Mouse (Mus musculus): ENCODE data around the gene Khnyn. TPM values are rescaled to one million over a fixed set of nuclear protein-coding genes. Genes with fewer than 3 reads are reported as not detected.
A peak's percentile ranks its signal among the peaks of the same experiment; 100 is the strongest.

The Khnyn gene
- polyA plus RNA-seq, 1 experiment from 2014 or later = 5.1 TPM

- H3K4me2 ChIP-seq (replicated peaks; ENCODE audit: low read depth) = no peak overlapping the region
- 25% methylated on average over 7 of the region's 7 CpGs for WGBS
- no peaks in the 10 kb centered on the region for H3K36me3 ChIP-seq (ENCODE audit: control insufficient read depth, insufficient read depth)
- H3K27ac ChIP-seq (ENCODE audit: low read depth, low read length) = no peak overlapping the region
- no peak for ATAC-seq
- H3K9ac ChIP-seq (ENCODE audit: low read depth, low read length) = no peak overlapping the region
- no peaks in the 10 kb centered on the region for H3K27me3 ChIP-seq (replicated peaks; ENCODE audit: control insufficient read depth, insufficient read depth, low read length)
- H3K9me3 ChIP-seq (ENCODE audit: control insufficient read depth) = no peaks in the 10 kb centered on the region
- H3K4me3 ChIP-seq (ENCODE audit: low read depth, low read length) = no peak overlapping the region
- TF ChIP-seq CTCF (IDR thresholded peaks at IDR 0.05; ENCODE audit: low read depth) = no peak
- H3K4me1 ChIP-seq (replicated peaks; ENCODE audit: control insufficient read depth, insufficient read depth, low read length) = peaks cover 8% of the 10 kb centered on the region; the same call in 1 of the 2 replicates
These were observed 6.3 kb upstream of the Khnyn start for GRCm38 (mm10) chr14:55878316-55878940.

- H3K4me1 ChIP-seq (replicated peaks; ENCODE audit: control insufficient read depth, insufficient read depth, low read length) = peaks cover 8% of the 10 kb centered on the region; the same call in 1 of the 2 replicates
- no peak for ATAC-seq
- H3K9me3 ChIP-seq (ENCODE audit: control insufficient read depth) = no peaks in the 10 kb centered on the region
- no peaks in the 10 kb centered on the region for H3K36me3 ChIP-seq (ENCODE audit: control insufficient read depth, insufficient read depth)
- H3K4me3 ChIP-seq (ENCODE audit: low read depth, low read length) = no peak overlapping the region
- WGBS = 37% methylated on average over 1 of the region's 1 CpGs
- TF ChIP-seq CTCF (IDR thresholded peaks at IDR 0.05; ENCODE audit: low read depth) = peak; percentile 96
- H3K9ac ChIP-seq (ENCODE audit: low read depth, low read length) = no peak overlapping the region
- H3K27me3 ChIP-seq (replicated peaks; ENCODE audit: control insufficient read depth, insufficient read depth, low read length) = no peaks in the 10 kb centered on the region
- H3K27ac ChIP-seq (ENCODE audit: low read depth, low read length) = no peak overlapping the region
- H3K4me2 ChIP-seq (replicated peaks; ENCODE audit: low read depth) = no peak overlapping the region
These were observed 5.1 kb upstream of the Khnyn start for GRCm38 (mm10) chr14:55879623-55880022.

GRCm38 (mm10) chr14:55880982-55881381, 3.8 kb upstream of the Khnyn start:
- Histone ChIP-seq H3K27me3 (replicated peaks; ENCODE audit: control insufficient read depth, insufficient read depth, low read length) (no peaks in the 10 kb centered on the region), H3K9me3 (ENCODE audit: control insufficient read depth) (no peaks in the 10 kb centered on the region), H3K4me3 (ENCODE audit: low read depth, low read length) (no peak overlapping the region), H3K9ac (ENCODE audit: low read depth, low read length) (no peak overlapping the region), H3K4me1 (replicated peaks; ENCODE audit: control insufficient read depth, insufficient read depth, low read length) (peaks cover 11% of the 10 kb centered on the region), H3K27ac (ENCODE audit: low read depth, low read length) (0 out of 2 replicates have a peak overlapping the region, but pooled peaks have one; percentile 21), H3K36me3 (ENCODE audit: control insufficient read depth, insufficient read depth) (no peaks in the 10 kb centered on the region), H3K4me2 (replicated peaks; ENCODE audit: low read depth) (no peak overlapping the region)
- 81% methylated on average over 8 of the region's 8 CpGs for WGBS
- no peak for ATAC-seq
- no peak for TF ChIP-seq CTCF (IDR thresholded peaks at IDR 0.05; ENCODE audit: low read depth)

- Histone ChIP-seq H3K4me1 (replicated peaks; ENCODE audit: control insufficient read depth, insufficient read depth, low read length) (peaks cover 18% of the 10 kb centered on the region), H3K27me3 (replicated peaks; ENCODE audit: control insufficient read depth, insufficient read depth, low read length) (no peaks in the 10 kb centered on the region), H3K4me2 (replicated peaks; ENCODE audit: low read depth) (peak overlapping the region; percentile 13), H3K9ac (ENCODE audit: low read depth, low read length) (peak overlapping the region; percentile 23; the same call in 1 of the 2 replicates), H3K4me3 (ENCODE audit: low read depth, low read length) (no peak overlapping the region), H3K27ac (ENCODE audit: low read depth, low read length) (peak overlapping the region; percentile 76), H3K9me3 (ENCODE audit: control insufficient read depth) (no peaks in the 10 kb centered on the region), H3K36me3 (ENCODE audit: control insufficient read depth, insufficient read depth) (peaks cover 10% of the 10 kb centered on the region)
- TF ChIP-seq CTCF (IDR thresholded peaks at IDR 0.05; ENCODE audit: low read depth) = no peak
- WGBS = 35% methylated on average over 6 of the region's 6 CpGs
- peak; percentile 82 for ATAC-seq
These were observed 2.5 kb upstream of the Khnyn start for GRCm38 (mm10) chr14:55882171-55882641.

- H3K9me3 ChIP-seq (ENCODE audit: control insufficient read depth) = no peaks in the 10 kb centered on the region
- no peak for TF ChIP-seq CTCF (IDR thresholded peaks at IDR 0.05; ENCODE audit: low read depth)
- H3K4me2 ChIP-seq (replicated peaks; ENCODE audit: low read depth) = 0 out of 2 replicates have a peak overlapping the region, but pooled peaks have one; percentile 13
- WGBS = 91% methylated on average over 13 of the region's 13 CpGs
- ATAC-seq = no peak
- H3K36me3 ChIP-seq (ENCODE audit: control insufficient read depth, insufficient read depth) = peaks cover 20% of the 10 kb centered on the region
- H3K4me1 ChIP-seq (replicated peaks; ENCODE audit: control insufficient read depth, insufficient read depth, low read length) = peaks cover 18% of the 10 kb centered on the region
- no peaks in the 10 kb centered on the region for H3K27me3 ChIP-seq (replicated peaks; ENCODE audit: control insufficient read depth, insufficient read depth, low read length)
- no peak overlapping the region for H3K9ac ChIP-seq (ENCODE audit: low read depth, low read length)
- 0 out of 2 replicates have a peak overlapping the region, but pooled peaks have one; percentile 76 for H3K27ac ChIP-seq (ENCODE audit: low read depth, low read length)
- no peak overlapping the region for H3K4me3 ChIP-seq (ENCODE audit: low read depth, low read length)
These were observed 1.5 kb upstream of the Khnyn start for GRCm38 (mm10) chr14:55883149-55883661.

GRCm38 (mm10) chr14:55883663-55884062, 1.1 kb upstream of the Khnyn start:
- TF ChIP-seq CTCF (IDR thresholded peaks at IDR 0.05; ENCODE audit: low read depth) = no peak
- 91% methylated on average over 12 of the region's 12 CpGs for WGBS
- H3K9me3 ChIP-seq (ENCODE audit: control insufficient read depth) = no peaks in the 10 kb centered on the region

More at GRCm38 (mm10) chr14:55883663-55884062, 1.1 kb upstream of the Khnyn start:
- peaks cover 18% of the 10 kb centered on the region for H3K4me1 ChIP-seq (replicated peaks; ENCODE audit: control insufficient read depth, insufficient read depth, low read length)
- H3K4me2 ChIP-seq (replicated peaks; ENCODE audit: low read depth) = no peak overlapping the region
- H3K27ac ChIP-seq (ENCODE audit: low read depth, low read length) = no peak overlapping the region
- no peak overlapping the region for H3K9ac ChIP-seq (ENCODE audit: low read depth, low read length)
- H3K36me3 ChIP-seq (ENCODE audit: control insufficient read depth, insufficient read depth) = peaks cover 24% of the 10 kb centered on the region
- H3K4me3 ChIP-seq (ENCODE audit: low read depth, low read length) = no peak overlapping the region
- H3K27me3 ChIP-seq (replicated peaks; ENCODE audit: control insufficient read depth, insufficient read depth, low read length) = no peaks in the 10 kb centered on the region
- no peak for ATAC-seq

Measured in intestine, postnatal 0 days (tissue).